Mouse (Mus musculus): Measurements from ENCODE around the gene Sh3bp5l. TPM values are rescaled to one million over a fixed set of nuclear protein-coding genes. Genes with fewer than 3 reads are reported as not detected.
"Not testable (repeated sequence)": the region's sequence is repeated elsewhere in the genome, so short reads cannot be mapped to it uniquely, and the experiment has no call there.

The Sh3bp5l gene
- total RNA-seq, 2 experiments from 2014 or later: 20.0 to 94.6 TPM

GRCm38 (mm10) chr11:58316768-58317390, 13.6 kb upstream of the Sh3bp5l start:
- ATAC-seq (replicated peaks; ENCODE audit: low FRiP score, poor library complexity, severe bottlenecking): no peak

GRCm38 (mm10) chr11:58322824-58323569, 7.5 kb upstream of the Sh3bp5l start:
- ATAC-seq (replicated peaks; ENCODE audit: low FRiP score, poor library complexity, severe bottlenecking): peak; percentile 94

GRCm38 (mm10) chr11:58323570-58324340, 6.8 kb upstream of the Sh3bp5l start:
- peak; percentile 36 for ATAC-seq (replicated peaks; ENCODE audit: low FRiP score, poor library complexity, severe bottlenecking)

GRCm38 (mm10) chr11:58324614-58325229, 5.8 kb upstream of the Sh3bp5l start:
- peak; percentile 29; the same call in 1 of the 2 replicates for ATAC-seq (replicated peaks; ENCODE audit: low FRiP score, poor library complexity, severe bottlenecking)

- no peak for ATAC-seq (replicated peaks; ENCODE audit: low FRiP score, poor library complexity, severe bottlenecking)
Observed at GRCm38 (mm10) chr11:58326781-58327180, 3.7 kb upstream of the Sh3bp5l start.

GRCm38 (mm10) chr11:58329906-58330275, 633 bp upstream of the Sh3bp5l start:
- peak; percentile 64 for ATAC-seq (replicated peaks; ENCODE audit: low FRiP score, poor library complexity, severe bottlenecking)

GRCm38 (mm10) chr11:58331149-58331495, 598 bp downstream of the Sh3bp5l start:
- ATAC-seq (replicated peaks; ENCODE audit: low FRiP score, poor library complexity, severe bottlenecking): peak; percentile 7

GRCm38 (mm10) chr11:58331546-58331945, 1.0 kb downstream of the Sh3bp5l start:
- ATAC-seq (replicated peaks; ENCODE audit: low FRiP score, poor library complexity, severe bottlenecking): no peak

GRCm38 (mm10) chr11:58334746-58335145, 4.2 kb downstream of the Sh3bp5l start:
- ATAC-seq (replicated peaks; ENCODE audit: low FRiP score, poor library complexity, severe bottlenecking): no peak

GRCm38 (mm10) chr11:58346745-58347144, 16.2 kb downstream of the Sh3bp5l start:
- no peak for ATAC-seq (replicated peaks; ENCODE audit: low FRiP score, poor library complexity, severe bottlenecking)

GRCm38 (mm10) chr11:58350628-58351027, 20.1 kb downstream of the Sh3bp5l start:
- no peak for ATAC-seq (replicated peaks; ENCODE audit: low FRiP score, poor library complexity, severe bottlenecking)

- peak; percentile 56 for ATAC-seq (replicated peaks; ENCODE audit: low FRiP score, poor library complexity, severe bottlenecking)
Observed at GRCm38 (mm10) chr11:58351179-58351578, 20.7 kb downstream of the Sh3bp5l start.

GRCm38 (mm10) chr11:58352681-58353548, 22.4 kb downstream of the Sh3bp5l start:
- ATAC-seq (replicated peaks; ENCODE audit: low FRiP score, poor library complexity, severe bottlenecking): peak; percentile 76

GRCm38 (mm10) chr11:58353709-58354108, 23.2 kb downstream of the Sh3bp5l start:
- no peak for ATAC-seq (replicated peaks; ENCODE audit: low FRiP score, poor library complexity, severe bottlenecking)

- ATAC-seq (replicated peaks; ENCODE audit: low FRiP score, poor library complexity, severe bottlenecking): no peak
Observed at GRCm38 (mm10) chr11:58354476-58354875, 24.0 kb downstream of the Sh3bp5l start.

- ATAC-seq (replicated peaks; ENCODE audit: low FRiP score, poor library complexity, severe bottlenecking): no peak
Observed at GRCm38 (mm10) chr11:58354927-58355326, 24.4 kb downstream of the Sh3bp5l start.

GRCm38 (mm10) chr11:58357042-58357441, 26.5 kb downstream of the Sh3bp5l start:
- no peak for ATAC-seq (replicated peaks; ENCODE audit: low FRiP score, poor library complexity, severe bottlenecking)

- 0 out of 2 replicates have a peak, but pooled peaks have one; percentile 14 for ATAC-seq (replicated peaks; ENCODE audit: low FRiP score, poor library complexity, severe bottlenecking)
Observed at GRCm38 (mm10) chr11:58357844-58358534, 27.5 kb downstream of the Sh3bp5l start.

- not testable (repeated sequence) for ATAC-seq (replicated peaks; ENCODE audit: low FRiP score, poor library complexity, severe bottlenecking)
Observed at GRCm38 (mm10) chr11:58362562-58362961, 32.0 kb downstream of the Sh3bp5l start.

Measured in erythroblast, adult 5-6 weeks (primary cell).